Mouse (Mus musculus) heart, embryonic 14.5 days (tissue): ENCODE measurements around the gene Pak2. TPM values are rescaled to one million over a fixed set of nuclear protein-coding genes. Genes with fewer than 3 reads are reported as not detected.

Experiments
- ATAC-seq: fragments of 200-750 bp; cut with Nextera tagmentation; 2 replicates; pipeline ENCODE4 v1.8.0; 2017; ENCODE audit warnings: low read depth, moderate TSS enrichment; ENCODE audit not compliant: insufficient number of reproducible peaks, insufficient read depth, low FRiP score
- H3K27ac ChIP-seq, 2 experiments: fragments of 200-500 bp in 1 of 2; fragments of 300-500 bp in 1 of 2; sonication (generic) in 1 of 2; replicated peaks in 1 of 2; 2 replicates each; pipeline ENCODE4 v1.5.1; 2012 to 2014; ENCODE audit warnings: low read depth in 2 of 2, low read length in 2 of 2, control low read depth in 1 of 2, mild to moderate bottlenecking in 1 of 2, mixed read lengths in 1 of 2; ENCODE audit not compliant: control insufficient read depth in 1 of 2, insufficient read depth in 1 of 2
- H3K27me3 ChIP-seq: fragments of 300-500 bp; sonication (generic); 2 replicates; pipeline ENCODE4 v1.6.1; 2014; ENCODE audit warnings: mild to moderate bottlenecking, low read length, control low read depth; ENCODE audit not compliant: control insufficient read depth, insufficient read depth
- H3K36me3 ChIP-seq: fragments of 300-500 bp; sonication (generic); 2 replicates; pipeline ENCODE4 v1.6.1; 2014; ENCODE audit warnings: mild to moderate bottlenecking, control low read depth, low read length, mixed read lengths; ENCODE audit not compliant: control insufficient read depth, insufficient read depth
- H3K4me1 ChIP-seq, 2 experiments: fragments of 200-500 bp in 1 of 2; fragments of 300-500 bp in 1 of 2; sonication (generic) in 1 of 2; 2 replicates each; pipeline ENCODE4 v1.6.1; 2012 to 2014; ENCODE audit warnings: low read length in 2 of 2, control low read depth in 1 of 2, mixed read lengths in 1 of 2; ENCODE audit not compliant: control insufficient read depth in 2 of 2, insufficient read depth in 2 of 2
- H3K4me2 ChIP-seq: fragments of 300-500 bp; sonication (generic); 2 replicates; pipeline ENCODE4 v1.6.1; 2014; ENCODE audit warnings: mild to moderate bottlenecking, low read length
- H3K4me3 ChIP-seq, 2 experiments: fragments of 200-500 bp in 1 of 2; fragments of 300-500 bp in 1 of 2; sonication (generic) in 1 of 2; 2 replicates each; pipeline ENCODE4 v1.5.1; 2012 to 2014; ENCODE audit warnings: low read length in 2 of 2, mild to moderate bottlenecking in 2 of 2, control low read depth in 1 of 2, low read depth in 1 of 2, moderate library complexity in 1 of 2; ENCODE audit not compliant: control insufficient read depth in 1 of 2, insufficient read depth in 1 of 2
- H3K9ac ChIP-seq: fragments of 300-500 bp; sonication (generic); 2 replicates; pipeline ENCODE4 v1.6.1; 2014; ENCODE audit warnings: mild to moderate bottlenecking, low read length
- H3K9me3 ChIP-seq: fragments of 300-500 bp; sonication (generic); 2 replicates; pipeline ENCODE4 v1.6.1; 2016; ENCODE audit warnings: low read length, control low read depth; ENCODE audit not compliant: control insufficient read depth
- WGBS: fragments of 180-500 bp; shearing (Covaris S2); extraction: QIAGEN DNeasy Blood & Tissue Kit; methylation state at CpG from one replicate; pipeline ENCODE4 v1.1.7; 2014; 5-methylcytosine and 5-hydroxymethylcytosine counted together
- polyA plus RNA-seq: library from polyadenylated mRNA; unstranded; fragments of >200 nt; fragmentation: Nextera tagmentation; extraction: Ambion mirVana; gene quantifications from 2 replicates; pipeline ENCODE4 v1.2.1, GENCODE M21; 2014

Pak2 gene
- polyA plus RNA-seq, 1 experiment from 2014 or later: 26.2 TPM

GRCm38 (mm10) chr16:32019678-32020077, 59.5 kb downstream of the Pak2 start:
- no peak overlapping the region for H3K4me2 ChIP-seq
- no peaks in the 10 kb centered on the region for H3K27me3 ChIP-seq
- H3K27ac ChIP-seq: no peak overlapping the region
- H3K4me3 ChIP-seq: no peak overlapping the region
- peaks cover 90% of the 10 kb centered on the region for H3K36me3 ChIP-seq
- no peaks in the 10 kb centered on the region for H3K9me3 ChIP-seq
- ATAC-seq: no peak
- H3K9ac ChIP-seq: no peak overlapping the region
- no peaks in the 10 kb centered on the region for H3K4me1 ChIP-seq
- WGBS: 94% methylated on average over 9 of the region's 9 CpGs

DNA sequence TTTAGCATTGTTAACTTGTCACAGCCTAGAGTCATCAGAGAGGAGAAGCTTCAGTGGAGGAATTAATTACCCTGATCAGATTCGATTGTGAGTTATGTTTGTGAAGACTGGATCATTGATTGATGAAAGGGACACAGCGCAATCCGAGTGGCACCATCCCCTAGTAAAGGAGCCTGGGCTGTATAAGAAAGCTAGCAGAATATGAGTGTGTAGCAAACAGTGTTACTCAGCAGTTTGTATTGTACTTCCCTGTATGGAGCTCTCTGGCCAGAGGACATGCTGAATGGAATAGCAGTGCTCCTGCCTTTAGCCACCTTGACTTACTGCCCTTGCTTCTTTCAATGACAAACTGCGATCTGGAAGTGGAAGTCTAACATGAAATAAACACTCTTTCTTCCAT, 68.8 kb downstream of the Pak2 start:
- WGBS: 82% methylated on average over 4 of the region's 4 CpGs
- Histone ChIP-seq H3K36me3 (peaks cover 9% of the 10 kb centered on the region), H3K27ac (no peak overlapping the region), H3K4me3 (no peak overlapping the region), H3K4me1 (no peaks in the 10 kb centered on the region), H3K9me3 (no peaks in the 10 kb centered on the region), H3K9ac (no peak overlapping the region), H3K4me2 (no peak overlapping the region), H3K27me3 (no peaks in the 10 kb centered on the region)
- ATAC-seq: no peak

DNA sequence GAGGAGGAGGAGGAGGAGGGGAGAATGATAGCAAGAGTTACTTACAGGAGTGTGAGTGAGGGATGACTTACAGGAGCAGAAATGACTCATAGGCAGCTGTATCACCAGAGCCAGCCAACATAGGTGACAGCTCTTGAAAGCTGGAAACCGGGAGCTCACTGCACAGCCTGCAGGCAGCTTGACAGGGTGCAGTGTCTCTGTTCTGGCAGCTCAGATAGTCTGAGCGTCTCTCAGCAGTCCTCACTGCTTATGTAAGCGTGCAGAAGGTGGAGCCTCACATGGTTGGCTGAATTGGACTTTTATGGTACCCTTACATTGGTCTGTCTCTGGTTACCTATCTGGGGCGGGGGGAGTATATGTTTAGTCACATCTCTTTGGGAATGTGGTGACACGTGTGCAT, 69.2 kb downstream of the Pak2 start:
- H3K36me3 ChIP-seq: peaks cover 8% of the 10 kb centered on the region; the same call in 1 of the 2 replicates
- H3K4me2 ChIP-seq: no peak overlapping the region
- H3K4me1 ChIP-seq: no peaks in the 10 kb centered on the region
- WGBS: 28% methylated on average over 5 of the region's 5 CpGs
- H3K9me3 ChIP-seq: no peaks in the 10 kb centered on the region
- ATAC-seq: no peak
- no peak overlapping the region for H3K9ac ChIP-seq
- H3K27me3 ChIP-seq: no peaks in the 10 kb centered on the region
- no peak overlapping the region for H3K4me3 ChIP-seq
- H3K27ac ChIP-seq: no peak overlapping the region

DNA sequence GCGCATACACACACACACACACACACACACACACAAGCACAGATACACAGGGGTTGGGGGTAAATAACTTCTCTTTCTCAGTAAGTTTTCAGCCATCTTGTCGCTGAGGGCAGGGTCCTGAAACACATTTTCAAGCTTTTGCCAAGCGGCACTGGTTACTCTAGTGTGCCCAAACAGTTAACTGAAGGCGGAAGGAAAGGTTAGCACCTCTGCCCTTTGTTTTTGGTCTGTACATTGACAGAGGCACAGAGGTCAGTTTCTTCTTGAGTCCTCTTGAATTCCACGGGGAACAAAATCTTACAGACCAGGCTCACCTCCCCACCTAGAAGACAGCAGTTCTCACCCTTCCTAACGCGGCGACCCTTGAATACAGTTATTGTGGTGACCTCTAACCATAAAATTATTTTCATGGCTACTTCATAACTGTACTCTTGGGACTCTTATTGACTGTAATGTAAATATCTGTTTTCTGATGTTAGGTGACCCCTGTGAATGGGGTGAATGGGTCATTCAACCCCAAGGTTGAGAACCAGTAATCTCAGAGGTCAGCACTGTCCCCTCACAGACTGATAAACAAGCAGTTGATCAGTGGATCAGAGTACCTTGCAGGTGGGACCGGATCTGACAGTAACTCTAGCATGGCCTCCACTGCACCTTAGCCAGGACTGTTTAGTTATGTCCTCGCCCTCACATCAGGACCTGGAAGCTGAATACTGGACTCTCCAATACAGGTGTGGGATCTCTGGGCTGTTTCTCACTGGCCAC, 70.4 kb downstream of the Pak2 start:
- 0 out of 2 replicates have a peak, but pooled peaks cover 3% of the 10 kb centered on the region for H3K36me3 ChIP-seq
- 75% methylated on average over 10 of the region's 10 CpGs for WGBS
- no peak for ATAC-seq

GRCm38 (mm10) chr16:32004731-32005130, 74.4 kb downstream of the Pak2 start:
- Histone ChIP-seq H3K4me1 (peaks cover 2 to 8% of the 10 kb centered on the region in 2 experiments), H3K4me2 (no peak overlapping the region), H3K9ac (no peak overlapping the region), H3K27ac (no peak overlapping the region), H3K4me3 (no peak overlapping the region), H3K36me3 (0 out of 2 replicates have a peak, but pooled peaks cover 4% of the 10 kb centered on the region), H3K9me3 (no peaks in the 10 kb centered on the region), H3K27me3 (no peaks in the 10 kb centered on the region)
- no peak for ATAC-seq
- 90% methylated on average over 3 of the region's 3 CpGs for WGBS

More for the DNA sequence above, 70.4 kb downstream of the Pak2 start:
- Histone ChIP-seq H3K4me2 (no peak overlapping the region), H3K27me3 (no peaks in the 10 kb centered on the region), H3K9me3 (no peaks in the 10 kb centered on the region), H3K4me3 (no peak overlapping the region), H3K9ac (no peak overlapping the region), H3K27ac (no peak overlapping the region), H3K4me1 (no peaks in the 10 kb centered on the region)

GRCm38 (mm10) chr16:32002509-32003477, 76.3 kb downstream of the Pak2 start, which contains the start of gene Senp5:
Gene Senp5, minus strand, starts transcription at chr16:32003287.
- Histone ChIP-seq H3K27ac (peak within 1 kb of the TSS; percentile 69 to 71), H3K27me3 (no peaks in the 10 kb centered on the region), H3K36me3 (0 out of 2 replicates have a peak, but pooled peaks cover 8% of the 10 kb centered on the region), H3K4me1 (peaks cover 2 to 8% of the 10 kb centered on the region in 2 experiments), H3K9ac (peak within 1 kb of the TSS; percentile 86), H3K9me3 (no peaks in the 10 kb centered on the region), H3K4me3 (peak within 1 kb of the TSS; percentile 67 to 85), H3K4me2 (peak within 1 kb of the TSS; percentile 84)
- 2% methylated on average over 60 of the region's 66 CpGs for WGBS
- peak; percentile 89 for ATAC-seq

DNA sequence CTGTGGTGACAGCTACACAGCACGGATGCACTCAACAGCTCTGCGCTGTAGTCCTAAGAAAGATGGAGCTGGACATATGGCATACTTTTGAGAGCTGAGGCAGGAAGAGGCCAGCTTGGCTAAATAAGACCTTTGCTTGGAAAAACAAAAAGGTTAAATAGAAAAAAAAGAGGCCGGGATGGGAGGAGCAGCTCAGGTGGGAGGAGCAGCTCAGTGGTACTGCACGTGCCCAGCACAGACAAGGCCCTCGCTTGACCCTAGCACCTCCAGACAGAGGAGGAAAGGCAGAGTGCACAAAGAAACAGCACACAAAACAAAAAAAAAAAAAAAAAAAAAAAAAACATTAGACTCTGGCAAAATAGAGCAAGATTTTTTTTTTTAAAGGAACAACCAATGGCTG, 82.8 kb downstream of the Pak2 start:
- no peak for ATAC-seq
- peaks cover 8% of the 10 kb centered on the region; the same call in 1 of the 2 replicates for H3K36me3 ChIP-seq
- no peaks in the 10 kb centered on the region for H3K27me3 ChIP-seq
- H3K4me2 ChIP-seq: no peak overlapping the region
- 82% methylated on average over 5 of the region's 5 CpGs for WGBS
- H3K9ac ChIP-seq: no peak overlapping the region
- H3K4me3 ChIP-seq: no peak overlapping the region
- H3K4me1 ChIP-seq: no peaks in the 10 kb centered on the region
- no peaks in the 10 kb centered on the region for H3K9me3 ChIP-seq
- no peak overlapping the region for H3K27ac ChIP-seq
